Mouse (Mus musculus): ENCODE results near the gene Tanc2.

DNA sequence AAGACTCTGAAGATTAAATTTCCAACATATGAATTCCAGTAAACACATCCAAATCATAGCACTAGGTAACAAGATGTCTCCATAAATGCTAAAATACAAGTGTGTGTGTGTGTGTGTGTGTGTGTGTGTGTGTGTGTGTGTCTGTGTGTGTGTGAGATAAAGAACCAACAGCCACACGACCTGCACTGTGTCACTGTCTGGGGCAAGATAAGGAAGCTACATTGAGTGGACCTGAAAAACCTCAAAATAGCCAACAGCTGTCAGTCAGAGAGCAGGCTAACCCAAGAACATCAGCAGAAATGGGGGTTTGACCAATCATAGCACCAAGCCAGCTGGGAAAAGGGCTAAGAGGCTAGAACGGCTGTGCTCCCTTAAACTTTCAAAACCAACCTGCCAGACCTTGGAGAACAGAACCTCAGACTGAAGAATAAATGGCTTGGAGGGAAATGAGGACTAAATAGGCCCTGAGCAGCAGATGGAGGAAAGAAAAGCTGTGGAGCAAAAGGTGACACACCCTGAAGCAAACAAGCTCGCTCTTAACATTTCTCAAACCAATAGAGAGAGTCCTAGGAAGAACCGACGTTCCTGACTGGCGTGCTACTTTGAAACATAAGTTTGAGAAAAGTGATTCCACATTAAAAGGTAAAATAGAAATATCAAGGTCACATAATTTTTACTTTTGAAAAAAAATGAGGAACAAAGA, 30.8 kb upstream of the Tanc2 start:
- TF ChIP-seq TBP (IDR thresholded peaks at IDR 0.05; ENCODE audit: low read depth, low read length) (no peak), CTCF (IDR thresholded peaks at IDR 0.05 in 2 of 3, conservative IDR thresholded peaks at IDR 0.05 in 1 of 3; ENCODE audit: control insufficient read depth in 1 of 3, insufficient read depth in 1 of 3, low read depth in 2 of 3, low read length in 3 of 3, poor library complexity in 1 of 3, severe bottlenecking in 1 of 3) (no peak), TCF12 (IDR thresholded peaks at IDR 0.05; ENCODE audit: low read depth, low read length) (no peak), RAD21 (IDR thresholded peaks at IDR 0.05; ENCODE audit: low read depth, low read length) (no peak), NELFE (IDR thresholded peaks at IDR 0.05; ENCODE audit: low read depth, low read length) (no peak), MAX (IDR thresholded peaks at IDR 0.05; ENCODE audit: low read length) (no peak), ZNF384 (IDR thresholded peaks at IDR 0.05; ENCODE audit: low read depth, low read length) (no peak)

Data from MEL (cell line).